24 mouse cellular contexts compared by ENCODE assay signal in genomic region chr1:40235597-40236249, GRCm38 (mm10). TPM values are rescaled to one million over a fixed set of nuclear protein-coding genes. Genes with fewer than 3 reads are reported as not detected.
DNase-seq lines count a peak whose midpoint lies in the region; ATAC-seq and TF ChIP-seq lines count a peak whose summit lies in the region.
"Had no signal": no experiment of that assay in that cellular context is flagged by ENCODE, and none has a peak within 500 bp of the region (broad histone marks: within the 10 kb centered on the region; RNA-seq: fewer than 3 reads in every experiment).

No protein-coding gene starts in this region.

- H3K79me3 ChIP-seq in C2C12 (ENCODE audit: low read depth): no peaks in the 10 kb centered on the region

- TF ChIP-seq CTCF in intestine, postnatal 0 days (IDR thresholded peaks at IDR 0.05; ENCODE audit: low read depth): no peak
- no peak for TF ChIP-seq CTCF in C2C12 (IDR thresholded peaks at IDR 0.05; ENCODE audit: control insufficient read depth, insufficient read depth, insufficient read length)

- no peak for ATAC-seq in intestine, embryonic 14.5 days (replicated peaks; ENCODE audit: low FRiP score, low TSS enrichment, low read depth)
- no peak for ATAC-seq in intestine, postnatal 0 days
- ATAC-seq: CD4-positive, CD25-positive, alpha-beta regulatory T cell, adult 4 months; forebrain, embryonic 16.5 days; midbrain, embryonic 15.5 days had no signal

- H3ac ChIP-seq in C2C12 (ENCODE audit: control insufficient read depth, insufficient read length, low read depth): no peak overlapping the region

- H3K4me2 ChIP-seq in intestine, embryonic 14.5 days (ENCODE audit: low read length): no peak overlapping the region
- H3K4me2 ChIP-seq in intestine, postnatal 0 days (replicated peaks; ENCODE audit: low read depth): no peak overlapping the region
- H3K4me2 ChIP-seq: hindbrain, embryonic 14.5 days; liver, embryonic 11.5 days; midbrain, embryonic 15.5 days had no signal

- no peaks in the 10 kb centered on the region for H3K79me2 ChIP-seq in C2C12 (ENCODE audit: control insufficient read depth, insufficient read depth)

- H3K4me1 ChIP-seq in intestine, embryonic 14.5 days (replicated peaks; ENCODE audit: control insufficient read depth, insufficient read depth, low read length): peaks cover 16% of the 10 kb centered on the region
- no peaks in the 10 kb centered on the region for H3K4me1 ChIP-seq in intestine, postnatal 0 days (replicated peaks; ENCODE audit: control insufficient read depth, insufficient read depth, low read length)
- H3K4me1 ChIP-seq: midbrain, embryonic 15.5 days had no signal

- H3K27me3 ChIP-seq in intestine, embryonic 14.5 days (replicated peaks; ENCODE audit: control insufficient read depth, insufficient read depth, low read length): no peaks in the 10 kb centered on the region
- H3K27me3 ChIP-seq in intestine, postnatal 0 days (replicated peaks; ENCODE audit: control insufficient read depth, insufficient read depth, low read length): no peaks in the 10 kb centered on the region
- H3K27me3 ChIP-seq in C2C12 (ENCODE audit: control insufficient read depth, insufficient read depth, insufficient read length): no peaks in the 10 kb centered on the region
- H3K27me3 ChIP-seq: megakaryocyte, embryonic 14.5 days; midbrain, embryonic 15.5 days had no signal

- H3K9ac ChIP-seq in intestine, embryonic 14.5 days (ENCODE audit: low read length): no peak overlapping the region
- H3K9ac ChIP-seq in intestine, postnatal 0 days (ENCODE audit: low read depth, low read length): no peak overlapping the region
- H3K9ac ChIP-seq: hindbrain, embryonic 14.5 days; midbrain, embryonic 15.5 days had no signal

- peak; percentile 13 for DNase-seq in intestine, embryonic 14.5 days (ENCODE audit: low spot score)
- peak; percentile 12 to 26 for DNase-seq in left cerebral cortex, postnatal 14 days (ENCODE audit: low spot score in 2 of 2)
- DNase-seq in left cerebral cortex, postnatal 36 days (ENCODE audit: low spot score in 2 of 2): no peak
- peak; percentile 90 for DNase-seq in fibroblast of lung, adult 2 months (ENCODE audit: low read depth)
- no peak for DNase-seq in spleen, postnatal 4 days (ENCODE audit: low spot score in 2 of 2)
- no peak for DNase-seq in Muller cell, postnatal 12 days (ENCODE audit: inconsistent ontology term)
- DNase-seq: adrenal gland, adult 2 months; cerebellum, adult 11 months; cerebellum, postnatal 25 days; gastrocnemius, postnatal 10 days; heart, adult 2 months; kidney, adult 11 months; lung, postnatal 10 days; spleen, adult 18-20 months; thymus, postnatal 25 days had no signal

- no peak overlapping the region for H3K4me3 ChIP-seq in intestine, embryonic 14.5 days (ENCODE audit: low read depth, low read length)
- no peak overlapping the region for H3K4me3 ChIP-seq in intestine, postnatal 0 days (ENCODE audit: low read depth, low read length)
- H3K4me3 ChIP-seq in C2C12 (ENCODE audit: insufficient read depth, poor library complexity, severe bottlenecking): no peak overlapping the region
- H3K4me3 ChIP-seq: heart, adult 2 months; megakaryocyte, embryonic 14.5 days; midbrain, embryonic 15.5 days had no signal

- H3K9me3 ChIP-seq in intestine, embryonic 14.5 days (ENCODE audit: control insufficient read depth, low read length): no peaks in the 10 kb centered on the region
- H3K9me3 ChIP-seq in intestine, postnatal 0 days (ENCODE audit: control insufficient read depth): no peaks in the 10 kb centered on the region
- H3K9me3 ChIP-seq: G1E; megakaryocyte, embryonic 14.5 days; midbrain, embryonic 15.5 days had no signal

- no peak overlapping the region for H3K27ac ChIP-seq in intestine, embryonic 14.5 days (ENCODE audit: low read depth)
- H3K27ac ChIP-seq in intestine, postnatal 0 days (ENCODE audit: low read depth, low read length): no peak overlapping the region
- H3K27ac ChIP-seq: heart, adult 2 months; hindbrain, embryonic 14.5 days; midbrain, embryonic 15.5 days had no signal

- no peaks in the 10 kb centered on the region for H3K36me3 ChIP-seq in intestine, embryonic 14.5 days (ENCODE audit: control insufficient read depth, insufficient read depth, low read length)
- no peaks in the 10 kb centered on the region for H3K36me3 ChIP-seq in intestine, postnatal 0 days (ENCODE audit: control insufficient read depth, insufficient read depth)
- no peaks in the 10 kb centered on the region for H3K36me3 ChIP-seq in C2C12 (ENCODE audit: control insufficient read depth, insufficient read depth)
- H3K36me3 ChIP-seq: G1E; midbrain, embryonic 15.5 days had no signal

- 88% methylated on average over 5 of the region's 5 CpGs for WGBS in intestine, embryonic 14.5 days
- WGBS in intestine, postnatal 0 days: 82% methylated on average over 5 of the region's 5 CpGs

- intact Hi-C loops in left cerebral cortex, postnatal 14 days (cut with DNase I): no loop called here
- intact Hi-C loops in left cerebral cortex, postnatal 36 days (cut with DNase I): no loop called here

TF ChIP-seq in C2C12, 6 proteins besides CTCF, POLR2A, EP300 and RAD21:
- TF ChIP-seq MYOD1 (IDR thresholded peaks at IDR 0.05; ENCODE audit: control insufficient read depth, insufficient read length, low read depth) (peak; percentile 9), MYOG (IDR thresholded peaks at IDR 0.05; ENCODE audit: control insufficient read depth, extremely low read depth, insufficient read length) (no peak)

RNA-seq across cellular contexts. Expression of gene Il1r1, which starts 10.8 kb away (rescaled TPM):
- polyA plus RNA-seq in intestine, embryonic 14.5 days (2014; fragmentation: Nextera tagmentation; extraction: Ambion mirVana): 7.3 and 8.6 TPM in 2 replicates
- polyA plus RNA-seq in intestine, postnatal 0 days (2015; fragmentation: Nextera tagmentation; extraction: Ambion mirVana): 5.4 and 5.9 TPM in 2 replicates
- 1 to 10 TPM; 2.5 to 3.5 TPM for total RNA-seq in left cerebral cortex, postnatal 14 days (2021)
- total RNA-seq in left cerebral cortex, postnatal 36 days (2021): 1 to 10 TPM; 2.4 TPM
- polyA plus RNA-seq in C2C12 (2012; fragmentation: generic; extraction: Trizol): 16.8 TPM
- polyA plus RNA-seq: CD4-positive, CD25-positive, alpha-beta regulatory T cell, adult 4 months; G1E had no signal

Comparison
In these comparisons a context has a peak if more than half of its experiments do, and no peak if none do; other contexts are left out.
1. DNase-seq: peak in intestine, embryonic 14.5 days (single experiment), left cerebral cortex, postnatal 14 days (2 of 2) and fibroblast of lung, adult 2 months (single experiment); none in left cerebral cortex, postnatal 36 days (0 of 2), spleen, postnatal 4 days (0 of 2) and Muller cell, postnatal 12 days (single experiment).